In genomic region chr1:192613271-192613670, GRCm38 (mm10) we compare ENCODE assay signal across 23 mouse cellular contexts.
"Had no signal": no experiment of that assay in that cellular context is flagged by ENCODE, and none has a peak within 500 bp of the region (broad histone marks: within the 10 kb centered on the region; RNA-seq: fewer than 3 reads in every experiment).

No protein-coding gene starts in this region.

- ATAC-seq: hindbrain, postnatal 0 days had no signal

- H3K36me3 ChIP-seq: heart, embryonic 13.5 days; heart, embryonic 15.5 days; hindbrain, embryonic 13.5 days; hindbrain, embryonic 15.5 days; kidney, embryonic 15.5 days; limb, embryonic 13.5 days; limb, embryonic 15.5 days had no signal

- H3K4me1 ChIP-seq: hindbrain, embryonic 15.5 days; limb, embryonic 15.5 days had no signal

- DNase-seq: gastrocnemius, postnatal 14 days; gastrocnemius, postnatal 36 days; heart, adult 11 months; heart, adult 2 months; heart, postnatal 14 days; heart, postnatal 36 days; kidney, adult 11 months; kidney, adult 2 months; kidney, adult 9 months; kidney, postnatal 14 days; layer of hippocampus, adult 9-11 months; layer of hippocampus, postnatal 36 days; left cerebral cortex, postnatal 4 days had no signal

- H3K27ac ChIP-seq: heart, adult 2 months; heart, embryonic 13.5 days; heart, embryonic 15.5 days; hindbrain, embryonic 13.5 days; hindbrain, embryonic 15.5 days; hindbrain, postnatal 0 days; kidney, embryonic 15.5 days; kidney, postnatal 0 days; limb, embryonic 13.5 days; limb, embryonic 15.5 days had no signal

- H3K4me2 ChIP-seq: heart, embryonic 11.5 days; heart, embryonic 13.5 days; heart, embryonic 15.5 days; hindbrain, embryonic 13.5 days; hindbrain, embryonic 15.5 days; kidney, embryonic 15.5 days; limb, embryonic 13.5 days; limb, embryonic 15.5 days had no signal

- H3K4me3 ChIP-seq: heart, adult 2 months; heart, embryonic 13.5 days; heart, embryonic 15.5 days; hindbrain, embryonic 13.5 days; hindbrain, embryonic 15.5 days; kidney, embryonic 15.5 days; limb, embryonic 13.5 days; limb, embryonic 15.5 days had no signal

- H3K9ac ChIP-seq: heart, embryonic 13.5 days; heart, embryonic 15.5 days; hindbrain, embryonic 13.5 days; hindbrain, embryonic 15.5 days; kidney, embryonic 15.5 days; limb, embryonic 13.5 days; limb, embryonic 15.5 days had no signal

- H3K9me3 ChIP-seq: heart, embryonic 13.5 days; heart, embryonic 15.5 days; hindbrain, embryonic 13.5 days; hindbrain, embryonic 15.5 days; kidney, embryonic 15.5 days; limb, embryonic 13.5 days; limb, embryonic 15.5 days had no signal

- H3K27me3 ChIP-seq: heart, embryonic 13.5 days; heart, embryonic 15.5 days; hindbrain, embryonic 13.5 days; hindbrain, embryonic 15.5 days; kidney, embryonic 15.5 days; limb, embryonic 13.5 days; limb, embryonic 15.5 days had no signal
